20 mouse cellular contexts compared by ENCODE assay signal in the genomic region with DNA sequence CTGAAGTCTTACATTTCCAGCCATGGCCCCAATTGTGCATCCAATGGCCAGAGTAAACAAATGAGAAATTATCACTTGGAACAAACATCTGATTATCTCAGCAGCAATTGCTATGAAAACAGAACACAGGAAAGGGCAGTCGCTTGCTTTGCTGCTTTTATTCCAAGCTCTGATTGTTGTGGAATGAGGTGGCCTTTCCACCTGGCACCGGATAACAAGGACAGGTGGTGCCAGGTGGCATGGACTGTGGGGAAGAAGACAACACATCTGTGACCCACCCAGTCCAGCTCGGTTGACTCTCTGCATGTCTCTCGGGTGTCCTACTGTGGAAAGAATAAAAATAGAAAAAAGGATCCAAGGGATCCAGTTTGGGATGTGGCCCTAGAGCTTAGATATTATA.
A peak's percentile ranks its signal among the peaks of the same experiment; 100 is the strongest.
DNase-seq lines count a peak whose midpoint lies in the region; ATAC-seq lines count a peak whose summit lies in the region.
"Had no signal": no experiment of that assay in that cellular context is flagged by ENCODE, and none has a peak within 500 bp of the region (broad histone marks: within the 10 kb centered on the region; RNA-seq: fewer than 3 reads in every experiment).

No protein-coding gene starts in this region.

- WGBS in forebrain, embryonic 15.5 days: 85% methylated on average over 4 of the region's 4 CpGs

- H3K4me3 ChIP-seq in forebrain, embryonic 15.5 days: no peak overlapping the region
- H3K4me3 ChIP-seq: embryonic facial prominence, embryonic 15.5 days; erythroblast, embryonic 14.5 days; forebrain, embryonic 10.5 days; heart, embryonic 10.5 days had no signal

- no peaks in the 10 kb centered on the region for H3K9me3 ChIP-seq in forebrain, embryonic 15.5 days
- H3K9me3 ChIP-seq: embryonic facial prominence, embryonic 15.5 days; forebrain, embryonic 10.5 days; heart, embryonic 10.5 days had no signal

- H3K27me3 ChIP-seq in forebrain, embryonic 15.5 days: no peaks in the 10 kb centered on the region
- H3K27me3 ChIP-seq: CH12.LX; embryonic facial prominence, embryonic 15.5 days had no signal

- no peak overlapping the region for H3K9ac ChIP-seq in forebrain, embryonic 15.5 days (replicated peaks)
- H3K9ac ChIP-seq: embryonic facial prominence, embryonic 15.5 days; hindbrain, embryonic 14.5 days had no signal

- DNase-seq in brain, adult 2 months (ENCODE audit: low read depth, low spot score): peak; percentile 98
- DNase-seq in cerebellum, adult 11 months: peak; percentile 94
- DNase-seq in cerebellum, adult 8-10 months: peak; percentile 92
- peak; percentile 82 to 91 for DNase-seq in cerebellum, postnatal 14 days
- DNase-seq in kidney, postnatal 36 days: no peak
- DNase-seq in right cerebral cortex, postnatal 25 days: no peak
- DNase-seq: adrenal gland, adult 2 months; adrenal gland, postnatal 25 days; heart, adult 18-20 months; heart, postnatal 14 days; kidney, adult 2 months had no signal

- H3K36me3 ChIP-seq in forebrain, embryonic 15.5 days: no peaks in the 10 kb centered on the region
- H3K36me3 ChIP-seq: embryonic facial prominence, embryonic 15.5 days; forebrain, embryonic 10.5 days; heart, embryonic 10.5 days had no signal

- no peak overlapping the region for H3K4me2 ChIP-seq in forebrain, embryonic 15.5 days (replicated peaks)
- H3K4me2 ChIP-seq: embryonic facial prominence, embryonic 15.5 days; hindbrain, embryonic 14.5 days had no signal

- no peaks in the 10 kb centered on the region for H3K4me1 ChIP-seq in forebrain, embryonic 15.5 days
- H3K4me1 ChIP-seq: embryonic facial prominence, embryonic 15.5 days; forebrain, embryonic 10.5 days; heart, embryonic 10.5 days had no signal

- no peak overlapping the region for H3K27ac ChIP-seq in forebrain, embryonic 15.5 days (replicated peaks)
- H3K27ac ChIP-seq: embryonic facial prominence, embryonic 15.5 days; forebrain, embryonic 10.5 days; heart, embryonic 10.5 days; hindbrain, embryonic 14.5 days had no signal

- ATAC-seq in forebrain, embryonic 15.5 days (replicated peaks): no peak
- ATAC-seq: forebrain, embryonic 14.5 days; intestine, embryonic 16.5 days had no signal

Comparison
In these comparisons a context has a peak if more than half of its experiments do, and no peak if none do; other contexts are left out.
1. DNase-seq: peak in brain, adult 2 months (single experiment), cerebellum, adult 11 months (single experiment), cerebellum, adult 8-10 months (single experiment) and cerebellum, postnatal 14 days (2 of 2); none in kidney, postnatal 36 days (0 of 2) and right cerebral cortex, postnatal 25 days (single experiment).